Mouse (Mus musculus): ENCODE results near the gene Olfr1100.

Gene Olfr1100

DNA sequence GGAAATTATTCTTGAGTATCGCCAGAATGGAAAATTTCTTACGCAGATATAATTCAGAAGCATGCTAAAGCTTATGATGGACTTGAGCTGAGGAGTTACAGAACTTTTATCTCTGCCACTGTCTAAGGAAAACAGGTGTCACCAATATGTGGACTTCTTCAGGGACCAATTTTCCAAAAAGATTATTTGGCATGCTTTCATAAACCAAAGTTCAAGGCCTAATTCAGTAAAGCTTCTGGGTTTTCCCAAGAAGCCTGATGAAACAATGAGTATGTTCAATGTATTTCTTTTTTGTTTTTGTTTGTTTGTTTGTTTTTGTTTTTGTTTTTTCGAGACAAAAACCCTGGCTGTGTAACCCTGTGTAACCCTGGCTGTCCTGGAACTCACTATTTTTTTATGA, at the start of gene Olfr1100:
TSS of gene Olfr1100 (minus strand) at position 101 of the 400 bp plus-strand sequence.
- in situ Hi-C loops (cut with MboI; ENCODE audit: low pct_unique_long_range_greater_than_20kb in 1 of 2, low sequenced_read_pairs in 2 of 2, unreplicated experiment in 1 of 2): no loop called here

DNA sequence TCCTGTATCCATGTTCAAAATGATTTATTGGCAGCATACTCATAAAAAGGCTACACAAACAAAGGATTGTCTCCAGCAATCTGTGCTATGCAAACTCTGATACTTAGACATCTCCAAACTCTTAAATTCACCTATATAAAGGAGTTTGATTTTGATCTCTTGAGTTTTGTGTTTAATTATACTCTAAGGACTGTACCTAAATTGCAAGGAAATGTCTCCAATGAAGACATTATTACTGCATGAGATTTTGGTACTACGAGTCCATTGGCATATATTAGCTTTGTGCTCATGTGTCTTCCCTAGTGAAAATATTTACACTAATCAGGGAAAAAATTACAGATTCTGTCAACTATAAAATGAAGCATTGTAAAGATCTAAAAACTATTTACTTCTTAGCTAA, 47.2 kb upstream of the Olfr1100 start, which contains the start of gene Olfr1104:
TSS of gene Olfr1104 (minus strand) at position 101 of the 400 bp plus-strand sequence.
- in situ Hi-C loops (cut with MboI; ENCODE audit: low pct_unique_long_range_greater_than_20kb in 1 of 2, low sequenced_read_pairs in 2 of 2, unreplicated experiment in 1 of 2): no loop called here

DNA sequence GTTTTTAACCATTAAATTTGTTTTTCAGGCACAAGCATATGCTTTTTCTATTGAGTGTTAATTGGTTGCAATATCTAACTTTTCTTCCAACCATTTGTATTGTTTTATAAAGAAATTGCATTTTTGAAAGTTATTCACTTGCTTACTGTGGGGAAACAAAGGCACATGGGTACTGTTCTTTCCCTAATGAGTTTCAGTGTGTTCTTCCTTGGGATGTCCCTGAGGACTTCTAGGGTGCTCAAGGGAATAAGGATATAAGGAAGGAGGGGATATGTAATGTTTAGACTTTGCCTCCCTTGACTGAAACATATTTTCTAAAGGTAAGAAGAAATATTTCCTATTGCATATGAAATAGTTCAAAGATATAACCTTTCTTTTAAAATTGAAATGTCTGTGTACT, 18.3 kb upstream of the Olfr1100 start, which contains the start of gene Olfr1102:
TSS of gene Olfr1102 (plus strand) at position 301 of the 400 bp plus-strand sequence.
- in situ Hi-C loops (cut with MboI; ENCODE audit: low pct_unique_long_range_greater_than_20kb in 1 of 2, low sequenced_read_pairs in 2 of 2, unreplicated experiment in 1 of 2): no loop called here

DNA sequence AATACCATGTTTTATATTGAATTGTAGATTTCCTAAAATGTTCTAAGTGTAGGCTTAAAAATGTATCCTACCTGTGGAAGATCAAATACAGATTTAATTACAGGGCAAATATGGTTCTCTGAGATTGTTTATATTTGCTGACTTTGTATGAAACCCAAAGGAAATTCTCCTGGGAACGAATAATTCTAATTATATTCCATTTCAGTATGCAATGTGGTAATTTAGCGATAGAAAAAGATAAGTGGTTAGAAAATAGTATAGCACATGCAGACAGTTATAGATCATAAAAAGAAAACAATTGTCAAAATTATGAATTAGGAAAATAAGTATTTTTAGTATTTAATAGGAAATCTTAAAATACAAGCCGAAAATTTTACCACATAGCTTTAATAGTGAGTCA, 11.4 kb upstream of the Olfr1100 start, which contains the start of gene Olfr1101:
TSS of gene Olfr1101 (minus strand) at position 101 of the 400 bp plus-strand sequence.
- in situ Hi-C loops (cut with MboI; ENCODE audit: low pct_unique_long_range_greater_than_20kb in 1 of 2, low sequenced_read_pairs in 2 of 2, unreplicated experiment in 1 of 2): no loop called here

DNA sequence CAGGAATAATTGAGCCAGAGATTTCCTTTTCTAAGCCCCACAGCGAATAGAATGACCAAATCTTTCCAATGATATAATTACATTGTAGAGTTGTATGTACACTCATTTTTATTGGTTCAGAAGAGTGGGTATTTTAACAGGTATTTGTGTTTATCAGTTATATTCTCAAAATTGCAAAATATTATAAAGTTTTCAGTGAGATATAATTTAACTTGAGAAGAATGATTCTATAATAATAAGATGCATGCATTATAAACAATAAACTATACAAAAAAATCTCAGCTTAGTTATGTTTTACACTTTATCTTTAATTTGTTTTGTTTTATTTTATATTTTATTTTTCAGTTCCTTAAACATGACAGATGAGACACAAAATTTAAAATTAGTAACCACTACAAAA, 19.2 kb downstream of the Olfr1100 start, which contains the start of gene Olfr1099:
TSS of gene Olfr1099 (minus strand) at position 101 of the 400 bp plus-strand sequence.
- in situ Hi-C loops (cut with MboI; ENCODE audit: low pct_unique_long_range_greater_than_20kb in 1 of 2, low sequenced_read_pairs in 2 of 2, unreplicated experiment in 1 of 2): no loop called here

DNA sequence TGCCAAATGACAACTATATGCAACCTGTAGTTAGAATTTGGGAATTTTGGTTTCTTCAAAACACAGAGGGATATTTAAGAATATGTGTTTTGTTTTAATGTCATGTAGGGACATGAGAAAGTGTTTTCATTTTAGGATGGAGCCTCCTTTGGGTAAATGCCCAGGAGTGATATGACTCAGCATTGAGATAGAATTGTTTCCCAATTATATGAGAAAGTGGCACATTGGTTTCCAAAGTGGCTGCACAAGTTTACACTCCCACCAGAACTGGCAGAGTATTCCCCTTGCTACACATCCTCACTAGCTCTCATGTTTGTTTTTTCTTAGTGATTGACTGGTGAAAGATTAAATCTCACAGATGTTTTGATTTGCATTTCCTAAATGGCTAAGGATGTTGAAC, 53.2 kb downstream of the Olfr1100 start:
- in situ Hi-C loops (cut with MboI; ENCODE audit: low pct_unique_long_range_greater_than_20kb in 1 of 2, low sequenced_read_pairs in 2 of 2, unreplicated experiment in 1 of 2): no loop called here

Data from mouse embryonic stem cell (cell line).